Comparison of ENCODE assay signal across 7 mouse cellular contexts in the genomic region with DNA sequence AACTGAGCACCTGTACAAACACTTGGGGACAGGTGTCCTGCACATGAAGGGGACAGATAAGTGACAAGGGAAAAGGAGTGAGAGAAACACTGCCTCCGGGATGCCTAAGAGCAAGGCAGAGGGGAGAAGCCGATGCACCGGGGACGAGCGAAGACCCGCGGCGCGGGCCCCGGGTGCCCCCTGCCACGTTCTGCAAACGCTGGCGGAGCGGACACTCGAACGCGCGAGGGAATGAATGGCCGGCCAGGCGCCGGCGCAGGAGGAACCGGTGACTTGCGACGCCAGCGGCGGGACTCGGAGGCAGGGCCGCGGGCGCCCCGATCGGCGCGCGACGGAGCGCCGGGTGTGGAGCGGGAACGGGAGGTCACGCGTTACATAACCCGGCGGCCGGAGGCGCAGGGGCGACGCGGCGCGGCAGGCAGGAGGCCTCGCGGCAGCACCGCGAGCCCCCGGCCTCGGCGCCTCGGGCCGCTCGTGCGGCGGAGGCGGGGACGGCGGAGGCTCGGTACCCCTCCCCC. TPM values are rescaled to one million over a fixed set of nuclear protein-coding genes. Genes with fewer than 3 reads are reported as not detected.
DNase-seq lines count a peak whose midpoint lies in the region; ATAC-seq and TF ChIP-seq lines count a peak whose summit lies in the region.

No protein-coding gene starts in this region.

- H3K27me3 ChIP-seq in intestine, embryonic 15.5 days (replicated peaks), result no peaks in the 10 kb centered on the region
- no peaks in the 10 kb centered on the region for H3K27me3 ChIP-seq in limb, embryonic 10.5 days (ENCODE audit: low read depth, poor library complexity, severe bottlenecking)
- H3K27me3 ChIP-seq in midbrain, embryonic 12.5 days, result no peaks in the 10 kb centered on the region
- H3K27me3 ChIP-seq in small intestine, adult 2 months (ENCODE audit: control insufficient read depth, insufficient read depth, low read length), result no peaks in the 10 kb centered on the region

- H3K9me3 ChIP-seq in intestine, embryonic 15.5 days, result no peaks in the 10 kb centered on the region
- no peaks in the 10 kb centered on the region for H3K9me3 ChIP-seq in limb, embryonic 10.5 days (replicated peaks)
- no peaks in the 10 kb centered on the region for H3K9me3 ChIP-seq in midbrain, embryonic 12.5 days

- H3K9ac ChIP-seq in intestine, embryonic 15.5 days, result peak overlapping the region; percentile 78
- peak overlapping the region; percentile 90 for H3K9ac ChIP-seq in midbrain, embryonic 12.5 days (replicated peaks)

- peak overlapping the region; percentile 87 for H3K27ac ChIP-seq in intestine, embryonic 15.5 days
- peak overlapping the region; percentile 99 for H3K27ac ChIP-seq in limb, embryonic 10.5 days
- peak overlapping the region; percentile 97 for H3K27ac ChIP-seq in midbrain, embryonic 12.5 days (replicated peaks)
- peak overlapping the region; percentile 38 for H3K27ac ChIP-seq in small intestine, adult 2 months (ENCODE audit: insufficient read depth, low read depth, low read length)

- WGBS in intestine, embryonic 15.5 days, result under 1% methylated on average over 49 of the region's 68 CpGs
- under 1% methylated on average over 45 of the region's 68 CpGs for WGBS in limb, embryonic 10.5 days
- 0% methylated on average over 22 of the region's 68 CpGs for WGBS in midbrain, embryonic 12.5 days
- WGBS in small intestine, adult 2 months, result under 1% methylated on average over 64 of the region's 68 CpGs

- peak; percentile 81 to 89 for DNase-seq in adrenal gland, adult (ENCODE audit: inconsistent age in 2 of 2, low spot score in 1 of 2)
- DNase-seq in gastrocnemius, postnatal 14 days, result peak; percentile 58
- peak; percentile 72 for DNase-seq in limb, embryonic 10.5 days (ENCODE audit: low spot score)

- intact Hi-C loops in gastrocnemius, postnatal 14 days (cut with DNase I; ENCODE audit: low total_unique reads), result no loop called here

- H3K36me3 ChIP-seq in intestine, embryonic 15.5 days, result no peaks in the 10 kb centered on the region
- no peaks in the 10 kb centered on the region for H3K36me3 ChIP-seq in limb, embryonic 10.5 days
- no peaks in the 10 kb centered on the region for H3K36me3 ChIP-seq in midbrain, embryonic 12.5 days
- no peaks in the 10 kb centered on the region for H3K36me3 ChIP-seq in small intestine, adult 2 months (ENCODE audit: control insufficient read depth, insufficient read depth, low read length)

- no peak for TF ChIP-seq CTCF in small intestine, adult 2 months (IDR thresholded peaks at IDR 0.05; ENCODE audit: extremely low read depth, insufficient read length, insufficient replicate concordance, low read depth, low read length)

- H3K4me2 ChIP-seq in intestine, embryonic 15.5 days (replicated peaks), result peak overlapping the region; percentile 82
- H3K4me2 ChIP-seq in midbrain, embryonic 12.5 days (replicated peaks), result peak overlapping the region; percentile 81

- H3K4me3 ChIP-seq in intestine, embryonic 15.5 days (replicated peaks), result peak overlapping the region; percentile 85
- peak overlapping the region; percentile 94 for H3K4me3 ChIP-seq in limb, embryonic 10.5 days
- peak overlapping the region; percentile 89 for H3K4me3 ChIP-seq in midbrain, embryonic 12.5 days
- peak overlapping the region; percentile 84 for H3K4me3 ChIP-seq in small intestine, adult 2 months (ENCODE audit: low read depth, low read length)

- ATAC-seq in common myeloid progenitor, adult 5-6 weeks (replicated peaks; ENCODE audit: low read depth, poor library complexity, severe bottlenecking), result 0 out of 2 replicates have a peak, but pooled peaks have one; percentile 6
- peak; percentile 41 for ATAC-seq in intestine, embryonic 15.5 days
- no peak for ATAC-seq in midbrain, embryonic 12.5 days (ENCODE audit: low FRiP score, low read depth)

- H3K4me1 ChIP-seq in intestine, embryonic 15.5 days (replicated peaks), result 0 out of 2 replicates have a peak, but pooled peaks cover 2% of the 10 kb centered on the region
- peaks cover 25% of the 10 kb centered on the region for H3K4me1 ChIP-seq in limb, embryonic 10.5 days
- H3K4me1 ChIP-seq in midbrain, embryonic 12.5 days, result peaks cover 18% of the 10 kb centered on the region
- peaks cover 3% of the 10 kb centered on the region; the same call in 1 of the 2 replicates for H3K4me1 ChIP-seq in small intestine, adult 2 months (ENCODE audit: control insufficient read depth, insufficient read depth, insufficient read length, low read length)

- TF ChIP-seq POLR2A in small intestine, adult 2 months (IDR thresholded peaks at IDR 0.05; ENCODE audit: low read depth, low read length), result no peak

RNA-seq across cellular contexts. Expression of gene Rev1, which starts 0.6 kb away (rescaled TPM):
- total RNA-seq in common myeloid progenitor, adult 5-6 weeks (2017), result 41.5 and 47.1 TPM in 2 replicates
- 10 to 100 TPM; 16.6 to 17.2 TPM for total RNA-seq in gastrocnemius, postnatal 14 days (2021)
- polyA plus RNA-seq in intestine, embryonic 15.5 days (2015; fragmentation: Nextera tagmentation; extraction: Ambion mirVana), result 19.0 and 23.6 TPM in 2 replicates
- polyA plus RNA-seq in limb, embryonic 10.5 days (2016; fragmentation: Nextera tagmentation; extraction: Ambion mirVana), result 34.9 and 39.0 TPM in 2 replicates
- 44.8 and 47.7 TPM in 2 replicates for polyA plus RNA-seq in midbrain, embryonic 12.5 days (2016; fragmentation: Nextera tagmentation; extraction: Ambion mirVana)
- 1.4 and 1.5 TPM in 2 replicates for polyA plus RNA-seq in small intestine, adult 2 months (2012; rRNA removed)

Comparison
In these comparisons a context has a peak if more than half of its experiments do, and no peak if none do; other contexts are left out.
1. H3K27ac ChIP-seq: peak in every context shown above with its lines; median percentile 99 in limb, embryonic 10.5 days; 97 in midbrain, embryonic 12.5 days; 87 in intestine, embryonic 15.5 days; 38 in small intestine, adult 2 months.